In the genomic region with DNA sequence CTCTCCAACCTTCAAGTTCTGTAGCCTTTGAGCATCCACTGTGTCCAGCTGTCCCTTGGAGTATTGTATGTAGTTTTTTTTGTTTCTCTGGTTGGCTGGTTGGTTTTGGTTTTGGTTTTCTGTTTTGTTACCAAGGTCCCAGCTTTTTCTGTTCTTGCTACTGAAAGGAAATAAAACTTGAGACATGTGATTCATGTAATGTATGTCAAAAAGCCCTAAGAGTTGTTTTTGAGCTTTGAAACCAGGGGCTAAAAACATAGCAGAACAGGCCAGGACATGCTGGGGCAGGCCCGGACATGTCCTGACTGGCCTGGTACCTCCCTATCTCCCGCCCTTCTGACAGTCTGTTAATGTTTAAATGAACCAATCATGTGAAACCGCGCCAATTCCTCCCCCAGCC, we compare ENCODE assay signal across 4 mouse cellular contexts. TPM values are rescaled to one million over a fixed set of nuclear protein-coding genes. Genes with fewer than 3 reads are reported as not detected.
"Had no signal": no experiment of that assay in that cellular context is flagged by ENCODE, and none has a peak within 500 bp of the region (broad histone marks: within the 10 kb centered on the region; RNA-seq: fewer than 3 reads in every experiment).

No protein-coding gene starts in this region.

RNA-seq across cellular contexts. Expression of gene Scd3, which starts 51.0 kb away (rescaled TPM):
- polyA plus RNA-seq: limb, embryonic 12.5 days; liver, embryonic 11.5 days; liver, embryonic 14.5 days; liver, postnatal 0 days had no signal
